Mouse (Mus musculus): ENCODE results near the gene Proca1. TPM values are rescaled to one million over a fixed set of nuclear protein-coding genes. Genes with fewer than 3 reads are reported as not detected.

Gene Proca1
- polyA plus RNA-seq (2015; fragmentation: Nextera tagmentation; extraction: Ambion mirVana) = 2.3 and 2.6 TPM in 2 replicates

DNA sequence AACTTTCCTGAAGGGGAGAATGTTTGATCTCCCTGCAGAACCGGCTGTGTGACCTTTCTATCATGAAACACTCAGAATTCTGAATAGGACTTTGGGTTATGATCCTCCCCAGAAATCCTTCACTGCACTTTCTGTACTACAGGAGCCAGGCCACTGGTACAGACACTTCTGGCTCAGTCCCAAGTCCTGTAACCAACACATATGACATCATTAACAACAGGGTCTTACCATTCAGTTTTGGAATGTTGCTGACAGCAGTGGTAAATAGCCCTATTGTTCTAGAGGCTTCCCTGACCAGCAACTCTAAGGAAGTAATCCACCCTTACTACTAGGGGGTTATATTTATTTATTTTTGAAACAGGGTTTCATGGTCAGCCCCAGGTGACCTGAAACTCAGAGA, at the start of gene Proca1:
Gene Proca1 (plus strand): TSS at position 280 of the 400 bp plus-strand sequence.
- Histone ChIP-seq H3K9me3 (replicated peaks; ENCODE audit: control insufficient read depth, low read length, poor library complexity, severe bottlenecking) (no peaks in the 10 kb centered on the region), H3K27ac (ENCODE audit: low read length) (no peak within 1 kb of the TSS), H3K36me3 (ENCODE audit: control insufficient read depth, insufficient read depth, low read length) (peaks cover 20% of the 10 kb centered on the region), H3K4me3 (ENCODE audit: low read depth, low read length) (no peak within 1 kb of the TSS), H3K4me2 (ENCODE audit: low read length) (peak within 1 kb of the TSS; percentile 52; the same call in 1 of the 2 replicates), H3K27me3 (ENCODE audit: control insufficient read depth, insufficient read depth, low read depth, low read length) (no peaks in the 10 kb centered on the region), H3K4me1 (ENCODE audit: control insufficient read depth, insufficient read depth, low read length) (peaks cover 12% of the 10 kb centered on the region), H3K9ac (ENCODE audit: low read depth, low read length) (no peak within 1 kb of the TSS)
- no peak for ATAC-seq
- WGBS = 81% methylated on average over 1 of the region's 1 CpGs

GRCm38 (mm10) chr11:78143520-78143919, 49.7 kb upstream of the Proca1 start:
- H3K4me3 ChIP-seq (ENCODE audit: low read depth, low read length) = no peak overlapping the region
- ATAC-seq = no peak

DNA sequence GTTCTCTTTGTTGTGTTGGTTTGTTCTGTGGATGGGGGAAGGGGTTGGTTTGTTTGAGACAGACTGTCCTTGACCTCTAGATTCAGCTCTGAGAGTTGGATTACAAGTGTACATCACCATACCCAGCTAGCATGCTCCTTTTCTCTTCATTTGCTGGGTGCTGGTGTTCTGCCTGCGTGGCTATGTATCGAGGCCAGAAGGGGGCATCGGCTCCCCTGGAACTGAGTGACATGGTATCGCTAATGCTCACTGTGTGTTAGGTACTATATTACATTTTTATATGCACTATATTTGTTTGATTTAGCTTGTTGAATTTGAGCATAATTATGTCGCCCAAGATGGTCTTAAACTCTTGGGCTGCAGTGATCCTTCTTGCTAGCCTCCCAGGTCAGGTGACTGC, 47.0 kb upstream of the Proca1 start:
- H3K27ac ChIP-seq (ENCODE audit: low read length) = no peak overlapping the region
- H3K4me3 ChIP-seq (ENCODE audit: low read depth, low read length) = no peak overlapping the region
- H3K9me3 ChIP-seq (replicated peaks; ENCODE audit: control insufficient read depth, low read length, poor library complexity, severe bottlenecking) = no peaks in the 10 kb centered on the region
- peaks cover 16% of the 10 kb centered on the region; the same call in 1 of the 2 replicates for H3K36me3 ChIP-seq (ENCODE audit: control insufficient read depth, insufficient read depth, low read length)
- no peak overlapping the region for H3K9ac ChIP-seq (ENCODE audit: low read depth, low read length)
- no peaks in the 10 kb centered on the region for H3K27me3 ChIP-seq (ENCODE audit: control insufficient read depth, insufficient read depth, low read depth, low read length)
- no peaks in the 10 kb centered on the region for H3K4me1 ChIP-seq (ENCODE audit: control insufficient read depth, insufficient read depth, low read length)
- ATAC-seq = no peak
- H3K4me2 ChIP-seq (ENCODE audit: low read length) = no peak overlapping the region
- 82% methylated on average over 5 of the region's 5 CpGs for WGBS

More at GRCm38 (mm10) chr11:78143520-78143919, 49.7 kb upstream of the Proca1 start:
- H3K27me3 ChIP-seq (ENCODE audit: control insufficient read depth, insufficient read depth, low read depth, low read length) = no peaks in the 10 kb centered on the region
- H3K36me3 ChIP-seq (ENCODE audit: control insufficient read depth, insufficient read depth, low read length) = peaks cover 9% of the 10 kb centered on the region; the same call in 1 of the 2 replicates
- H3K4me2 ChIP-seq (ENCODE audit: low read length) = no peak overlapping the region
- H3K9me3 ChIP-seq (replicated peaks; ENCODE audit: control insufficient read depth, low read length, poor library complexity, severe bottlenecking) = no peaks in the 10 kb centered on the region
- H3K9ac ChIP-seq (ENCODE audit: low read depth, low read length) = no peak overlapping the region
- no peaks in the 10 kb centered on the region for H3K4me1 ChIP-seq (ENCODE audit: control insufficient read depth, insufficient read depth, low read length)
- H3K27ac ChIP-seq (ENCODE audit: low read length) = no peak overlapping the region
- WGBS = 57% methylated on average over 2 of the region's 2 CpGs

DNA sequence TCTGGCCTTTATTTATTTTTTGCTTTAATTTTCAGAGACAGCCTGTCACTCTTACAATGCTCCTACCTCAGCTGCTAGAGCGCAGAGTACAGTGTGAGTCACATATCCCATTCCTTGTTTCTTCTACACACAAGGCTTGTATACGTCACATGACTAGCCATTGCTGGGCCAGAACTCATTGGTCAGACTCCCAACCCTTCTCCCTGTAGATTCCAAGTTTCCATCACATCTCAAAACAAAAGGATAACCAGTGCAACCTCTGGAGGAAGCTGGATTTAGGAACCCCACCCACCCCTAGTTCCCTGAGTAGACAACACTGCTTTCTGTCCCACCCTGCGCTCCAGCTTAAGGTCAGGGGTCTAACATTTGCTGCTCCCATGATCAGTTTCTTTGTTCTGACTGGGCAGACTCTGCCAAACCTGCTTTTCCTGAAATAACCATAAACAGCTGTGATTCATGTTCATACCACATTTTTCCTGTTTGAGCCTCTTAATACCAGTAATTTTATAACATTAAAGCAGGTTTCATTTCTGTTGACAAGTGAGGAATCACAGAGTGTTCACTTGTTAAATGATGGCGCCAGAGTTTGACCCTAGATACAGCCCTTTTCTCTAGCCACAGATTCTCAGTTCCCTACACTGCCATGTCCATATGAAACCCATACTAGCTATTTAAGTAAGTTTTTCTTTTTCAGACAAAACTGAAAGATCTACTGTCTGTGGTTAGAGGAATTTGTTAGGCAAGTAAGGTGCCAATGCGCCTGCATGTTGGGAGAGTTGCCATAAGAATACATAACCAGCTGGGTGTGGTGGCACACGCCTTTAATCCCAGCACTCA, 46.3 kb upstream of the Proca1 start:
- H3K36me3 ChIP-seq (ENCODE audit: control insufficient read depth, insufficient read depth, low read length) = peaks cover 16% of the 10 kb centered on the region; the same call in 1 of the 2 replicates
- no peaks in the 10 kb centered on the region for H3K27me3 ChIP-seq (ENCODE audit: control insufficient read depth, insufficient read depth, low read depth, low read length)
- H3K9me3 ChIP-seq (replicated peaks; ENCODE audit: control insufficient read depth, low read length, poor library complexity, severe bottlenecking) = no peaks in the 10 kb centered on the region
- ATAC-seq = no peak
- no peak overlapping the region for H3K9ac ChIP-seq (ENCODE audit: low read depth, low read length)
- H3K4me1 ChIP-seq (ENCODE audit: control insufficient read depth, insufficient read depth, low read length) = no peaks in the 10 kb centered on the region
- H3K4me2 ChIP-seq (ENCODE audit: low read length) = no peak overlapping the region
- 96% methylated on average over 6 of the region's 6 CpGs for WGBS
- no peak overlapping the region for H3K4me3 ChIP-seq (ENCODE audit: low read depth, low read length)
- H3K27ac ChIP-seq (ENCODE audit: low read length) = no peak overlapping the region

DNA sequence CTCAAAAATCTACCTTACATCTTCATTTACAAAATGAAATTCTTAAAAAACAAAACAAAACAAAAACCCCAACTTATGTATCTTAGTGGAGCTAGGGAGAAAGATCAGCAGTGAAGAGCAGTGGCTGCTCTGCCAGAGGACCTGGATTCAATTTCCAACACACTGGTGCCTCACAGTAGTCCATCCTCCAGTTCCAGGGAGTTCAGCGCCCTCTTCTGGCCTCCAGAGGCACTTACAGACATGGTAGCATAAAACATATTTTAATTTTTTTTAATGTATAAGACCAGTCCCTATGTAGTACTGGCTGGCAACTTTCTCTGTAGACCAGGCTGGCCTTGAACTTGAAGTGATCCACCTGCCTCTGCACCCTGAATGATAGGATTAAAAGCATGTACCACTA, 42.0 kb upstream of the Proca1 start:
- H3K36me3 ChIP-seq (ENCODE audit: control insufficient read depth, insufficient read depth, low read length) = peaks cover 23% of the 10 kb centered on the region
- H3K9ac ChIP-seq (ENCODE audit: low read depth, low read length) = no peak overlapping the region
- H3K9me3 ChIP-seq (replicated peaks; ENCODE audit: control insufficient read depth, low read length, poor library complexity, severe bottlenecking) = no peaks in the 10 kb centered on the region
- no peak overlapping the region for H3K27ac ChIP-seq (ENCODE audit: low read length)
- no peak overlapping the region for H3K4me3 ChIP-seq (ENCODE audit: low read depth, low read length)
- 30% methylated on average over 1 of the region's 1 CpGs for WGBS
- H3K4me2 ChIP-seq (ENCODE audit: low read length) = no peak overlapping the region
- no peaks in the 10 kb centered on the region for H3K27me3 ChIP-seq (ENCODE audit: control insufficient read depth, insufficient read depth, low read depth, low read length)
- H3K4me1 ChIP-seq (ENCODE audit: control insufficient read depth, insufficient read depth, low read length) = peaks cover 8% of the 10 kb centered on the region; the same call in 1 of the 2 replicates
- no peak for ATAC-seq

DNA sequence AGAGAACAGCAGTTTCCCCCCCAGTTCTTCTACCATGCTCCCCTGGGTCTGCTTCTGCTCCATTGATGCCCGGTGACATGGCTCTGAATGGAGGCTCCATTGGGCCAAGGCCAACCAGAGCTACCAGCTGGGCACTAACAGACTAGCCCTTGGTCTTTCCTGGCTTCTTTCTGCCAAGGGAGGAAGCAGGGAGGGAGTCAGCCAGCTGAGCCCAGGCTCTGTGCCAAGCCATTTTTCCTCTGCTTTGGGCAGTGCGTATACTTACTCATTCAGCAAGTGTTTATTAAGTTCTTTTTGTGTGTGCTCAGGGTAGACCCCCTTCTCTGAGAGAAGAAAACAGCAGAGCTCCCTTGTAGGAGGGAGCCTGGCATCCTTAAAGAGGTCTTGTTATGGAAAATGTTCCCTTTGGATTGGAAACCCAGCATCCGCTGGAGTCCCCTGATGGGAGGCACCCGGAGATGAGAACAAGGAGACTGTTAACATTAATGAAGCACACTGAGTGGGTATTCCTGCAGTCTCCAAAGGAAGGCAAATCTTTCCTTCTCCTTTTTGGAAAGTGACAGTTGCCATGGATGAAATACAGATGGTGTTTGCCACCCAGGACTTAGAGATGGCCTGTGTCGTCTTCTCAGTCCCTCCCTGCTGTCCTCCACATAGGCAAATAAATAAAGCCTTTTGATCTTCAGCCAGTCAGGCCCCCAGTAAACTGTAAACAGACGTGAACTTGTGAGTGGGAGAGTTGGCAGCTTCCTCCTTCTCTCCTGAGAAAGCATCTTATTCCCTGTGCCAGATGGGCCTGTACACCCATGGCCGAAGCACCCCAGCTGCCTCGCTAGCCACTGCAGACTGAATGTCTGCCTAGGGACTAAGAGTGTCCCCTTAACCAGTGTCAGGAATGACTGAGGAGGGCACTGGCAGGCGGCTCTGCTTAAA, 40.6 kb upstream of the Proca1 start:
- Histone ChIP-seq H3K9ac (ENCODE audit: low read depth, low read length) (no peak overlapping the region), H3K36me3 (ENCODE audit: control insufficient read depth, insufficient read depth, low read length) (peaks cover 18% of the 10 kb centered on the region), H3K4me1 (ENCODE audit: control insufficient read depth, insufficient read depth, low read length) (peaks cover 8% of the 10 kb centered on the region; the same call in 1 of the 2 replicates), H3K27ac (ENCODE audit: low read length) (peak overlapping the region; percentile 80), H3K9me3 (replicated peaks; ENCODE audit: control insufficient read depth, low read length, poor library complexity, severe bottlenecking) (no peaks in the 10 kb centered on the region), H3K27me3 (ENCODE audit: control insufficient read depth, insufficient read depth, low read depth, low read length) (no peaks in the 10 kb centered on the region), H3K4me2 (ENCODE audit: low read length) (no peak overlapping the region), H3K4me3 (ENCODE audit: low read depth, low read length) (no peak overlapping the region)
- peak; percentile 81 for ATAC-seq
- 50% methylated on average over 9 of the region's 9 CpGs for WGBS

- no peaks in the 10 kb centered on the region for H3K27me3 ChIP-seq (ENCODE audit: control insufficient read depth, insufficient read depth, low read depth, low read length)
- ATAC-seq = no peak
- WGBS = 79% methylated on average over 13 of the region's 13 CpGs
- H3K27ac ChIP-seq (ENCODE audit: low read length) = peak overlapping the region; percentile 80
- H3K4me3 ChIP-seq (ENCODE audit: low read depth, low read length) = no peak overlapping the region
- H3K4me2 ChIP-seq (ENCODE audit: low read length) = no peak overlapping the region
- no peak overlapping the region for H3K9ac ChIP-seq (ENCODE audit: low read depth, low read length)
- H3K4me1 ChIP-seq (ENCODE audit: control insufficient read depth, insufficient read depth, low read length) = peaks cover 8% of the 10 kb centered on the region; the same call in 1 of the 2 replicates
- H3K9me3 ChIP-seq (replicated peaks; ENCODE audit: control insufficient read depth, low read length, poor library complexity, severe bottlenecking) = no peaks in the 10 kb centered on the region
- peaks cover 22% of the 10 kb centered on the region for H3K36me3 ChIP-seq (ENCODE audit: control insufficient read depth, insufficient read depth, low read length)
These were observed 39.4 kb upstream of the Proca1 start for GRCm38 (mm10) chr11:78153778-78154177.

DNA sequence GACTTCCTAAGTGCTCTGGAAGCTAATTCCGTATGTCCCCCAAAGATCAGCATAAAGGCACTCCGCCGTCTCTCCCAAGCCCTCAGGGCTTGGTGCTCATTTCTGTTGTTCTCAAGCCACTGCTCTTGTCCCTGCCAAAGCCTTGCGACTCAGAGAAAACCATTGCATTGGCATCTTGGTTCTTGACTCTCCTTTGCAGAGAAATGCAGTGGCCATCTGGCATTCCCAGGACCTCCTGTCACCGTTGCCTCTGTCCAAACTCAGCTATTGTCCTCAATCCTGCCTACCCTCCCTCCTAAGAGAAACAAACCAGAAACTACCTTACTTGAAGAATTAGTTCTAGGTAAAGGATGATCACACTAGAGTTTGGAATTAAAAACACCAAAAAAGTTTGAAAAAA, 37.5 kb upstream of the Proca1 start:
- peaks cover 30% of the 10 kb centered on the region for H3K36me3 ChIP-seq (ENCODE audit: control insufficient read depth, insufficient read depth, low read length)
- H3K9ac ChIP-seq (ENCODE audit: low read depth, low read length) = no peak overlapping the region
- no peak overlapping the region for H3K4me2 ChIP-seq (ENCODE audit: low read length)
- ATAC-seq = no peak
- H3K9me3 ChIP-seq (replicated peaks; ENCODE audit: control insufficient read depth, low read length, poor library complexity, severe bottlenecking) = no peaks in the 10 kb centered on the region
- no peak overlapping the region for H3K4me3 ChIP-seq (ENCODE audit: low read depth, low read length)
- no peak overlapping the region for H3K27ac ChIP-seq (ENCODE audit: low read length)
- H3K4me1 ChIP-seq (ENCODE audit: control insufficient read depth, insufficient read depth, low read length) = peaks cover 10% of the 10 kb centered on the region; the same call in 1 of the 2 replicates
- WGBS = 64% methylated on average over 5 of the region's 5 CpGs
- no peaks in the 10 kb centered on the region for H3K27me3 ChIP-seq (ENCODE audit: control insufficient read depth, insufficient read depth, low read depth, low read length)
